Mouse (Mus musculus): ENCODE results near the gene Btbd18.

GRCm38 (mm10) chr2:84662866-84663265, 4.0 kb downstream of the Btbd18 start:
- TF ChIP-seq CTCF (IDR thresholded peaks at IDR 0.05; ENCODE audit: borderline replicate concordance, extremely low read depth, insufficient read depth, insufficient read length) (peak; percentile 41; the same call in 1 of the 2 replicates), POLR2A (IDR thresholded peaks at IDR 0.05; ENCODE audit: borderline replicate concordance, extremely low read depth, insufficient read depth, insufficient read length, poor library complexity, severe bottlenecking) (no peak)

Measured in brain, embryonic 14.5 days (tissue).